21 mouse cellular contexts compared by ENCODE assay signal in the genomic region with DNA sequence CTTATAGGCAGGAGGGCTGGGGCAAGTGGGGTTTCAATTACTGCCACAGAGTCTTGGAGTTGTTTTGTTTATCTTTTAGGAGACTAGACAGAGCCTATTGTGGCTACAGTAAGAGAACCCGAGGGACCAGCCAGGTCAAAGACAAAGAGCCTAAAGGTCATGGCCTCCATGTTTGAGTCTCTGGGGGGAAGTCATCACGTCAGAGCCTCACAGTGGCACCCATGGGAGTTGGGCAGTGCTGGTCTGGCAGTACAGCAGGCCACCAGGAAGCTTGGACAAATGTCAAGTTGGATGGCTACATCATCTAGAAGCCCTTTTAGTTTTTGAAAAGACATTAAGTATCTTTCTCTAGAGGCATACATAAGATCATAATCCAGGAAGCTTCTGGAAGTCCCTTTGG.
"Had no signal": no experiment of that assay in that cellular context is flagged by ENCODE, and none has a peak within 500 bp of the region (broad histone marks: within the 10 kb centered on the region; RNA-seq: fewer than 3 reads in every experiment).

No protein-coding gene starts in this region.

- H3K36me3 ChIP-seq: heart, embryonic 10.5 days; heart, embryonic 12.5 days; hindbrain, embryonic 13.5 days; hindbrain, embryonic 15.5 days; limb, embryonic 13.5 days; liver, embryonic 12.5 days had no signal

- H3K27ac ChIP-seq: heart, embryonic 10.5 days; hindbrain, embryonic 13.5 days; hindbrain, embryonic 15.5 days; hindbrain, postnatal 0 days; limb, embryonic 13.5 days; limb, embryonic 15.5 days; liver, embryonic 12.5 days; liver, embryonic 14.5 days had no signal

- DNase-seq: gastrocnemius, postnatal 14 days; gastrocnemius, postnatal 36 days; heart, postnatal 10 days; heart, postnatal 36 days; kidney, adult 11 months; kidney, adult 8-10 months; kidney, postnatal 10 days; kidney, postnatal 36 days; layer of hippocampus, adult 9-11 months; layer of hippocampus, postnatal 36 days; left cerebral cortex, postnatal 4 days had no signal

- H3K9ac ChIP-seq: heart, embryonic 12.5 days; hindbrain, embryonic 13.5 days; hindbrain, embryonic 15.5 days; limb, embryonic 13.5 days; limb, embryonic 15.5 days; liver, embryonic 12.5 days; liver, embryonic 14.5 days had no signal

- H3K4me1 ChIP-seq: heart, embryonic 12.5 days; hindbrain, embryonic 13.5 days; hindbrain, embryonic 15.5 days; liver, embryonic 12.5 days had no signal

- H3K9me3 ChIP-seq: heart, embryonic 10.5 days; heart, embryonic 12.5 days; hindbrain, embryonic 13.5 days; hindbrain, embryonic 15.5 days; limb, embryonic 13.5 days; limb, embryonic 15.5 days; liver, embryonic 12.5 days had no signal

- H3K27me3 ChIP-seq: heart, embryonic 12.5 days; hindbrain, embryonic 13.5 days; hindbrain, embryonic 15.5 days; limb, embryonic 13.5 days; limb, embryonic 15.5 days; liver, embryonic 12.5 days had no signal

- H3K4me2 ChIP-seq: heart, embryonic 12.5 days; hindbrain, embryonic 13.5 days; hindbrain, embryonic 15.5 days; limb, embryonic 13.5 days; limb, embryonic 15.5 days; liver, embryonic 12.5 days had no signal

- ATAC-seq: hindbrain, postnatal 0 days; intestine, embryonic 16.5 days; liver, embryonic 12.5 days had no signal

- H3K4me3 ChIP-seq: heart, embryonic 10.5 days; heart, embryonic 12.5 days; hindbrain, embryonic 13.5 days; hindbrain, embryonic 15.5 days; limb, embryonic 13.5 days; limb, embryonic 15.5 days; liver, embryonic 12.5 days had no signal
